Mouse (Mus musculus) c-Kit-positive CD71-positive TER-119-negative erythroid progenitor cells, embryonic 14.5 days (primary cell): ENCODE measurements around the gene Fam47c.

ENCODE experiments used
- DNase-seq: peaks from one replicate; pipeline ENCODE4 v3.0.0-alpha.2; 2013; ENCODE audit warnings: low read depth

Fam47c gene

DNA sequence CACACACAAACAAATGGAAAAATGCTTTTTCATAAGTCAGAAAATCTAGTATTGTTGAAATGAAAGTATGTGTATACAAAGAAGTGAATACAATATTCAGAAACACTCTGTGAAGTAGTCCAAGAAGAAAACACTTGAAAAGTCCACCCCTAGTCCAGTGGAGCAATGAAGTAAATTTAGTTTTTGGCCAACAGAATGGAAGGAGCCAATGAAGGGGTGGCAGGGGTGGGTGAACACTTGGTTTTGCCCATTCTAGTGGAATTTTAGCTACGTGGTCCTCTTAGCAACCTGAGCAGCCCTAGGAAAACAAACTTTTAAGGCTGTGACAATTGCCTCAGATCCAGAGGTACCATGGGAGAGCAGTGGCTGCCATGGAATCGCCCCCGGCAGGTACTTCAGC, at the start of gene Fam47c:
TSS of gene Fam47c (plus strand) at position 301 of the 400 bp plus-strand sequence.
- DNase-seq, result no peak

DNA sequence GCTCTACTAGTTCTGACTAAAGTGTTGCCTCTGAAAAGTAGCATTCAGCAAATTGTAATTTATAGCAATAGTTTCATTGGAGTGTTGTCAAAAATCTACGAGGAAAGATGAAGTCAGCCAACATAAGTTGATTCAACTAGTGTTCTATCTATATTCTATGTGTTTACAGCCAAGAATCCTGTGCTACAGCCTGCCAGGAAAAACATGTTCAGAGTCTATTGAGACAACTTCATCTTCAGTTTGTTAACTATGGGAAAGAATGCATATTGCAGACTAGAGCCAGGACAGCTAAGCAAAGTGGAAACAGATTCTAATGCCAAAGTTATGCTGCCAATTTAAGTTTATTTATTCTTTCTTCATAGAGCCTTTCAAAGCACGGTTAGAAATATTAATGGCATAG, 31.8 kb downstream of the Fam47c start:
- no peak for DNase-seq

DNA sequence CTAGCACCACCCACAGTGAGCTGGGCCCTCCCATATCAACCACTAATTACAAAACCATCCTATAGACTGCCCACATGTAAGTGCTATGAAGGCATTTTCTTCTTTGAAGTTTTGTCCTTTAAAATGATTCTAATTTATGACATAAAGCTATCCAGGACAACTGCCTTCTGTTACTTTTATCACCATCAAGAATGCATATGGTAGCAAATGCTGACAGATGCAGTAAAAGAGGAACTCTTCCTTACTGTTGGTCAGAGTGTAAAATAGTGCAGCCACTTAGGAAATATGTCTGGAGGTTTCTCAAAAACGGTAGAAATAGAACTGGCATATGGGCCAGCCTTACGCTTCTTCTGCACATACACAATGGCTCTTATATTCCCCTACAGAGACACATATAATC, 39.5 kb downstream of the Fam47c start:
- no peak for DNase-seq
